Mouse (Mus musculus) adrenal gland, postnatal 25 days (tissue): Measurements from ENCODE around the gene Leprot. TPM values are rescaled to one million over a fixed set of nuclear protein-coding genes. Genes with fewer than 3 reads are reported as not detected.

ENCODE experiments used
- DNase-seq: peaks from one replicate; pipeline ENCODE4 v3.0.0; 2021; ENCODE audit warnings: mixed read lengths
- long read RNA-seq: library from polyadenylated mRNA; stranded (forward); transcript quantifications from one replicate; pipeline ENCODE4 v2.0.0, GENCODE M21; 2021
- total RNA-seq: library from RNA; stranded (reverse); gene quantifications from 2 replicates; pipeline ENCODE4 v1.2.3, GENCODE M21; 2021

Gene Leprot
- total RNA-seq: 57.8 and 81.7 TPM in 2 replicates
- long read RNA-seq, transcript Leprot-201 (4 exons, 1,898 nt): major isoform, 48 of 71 reads
- long read RNA-seq, partial matches to known transcripts: 20 of 71 reads
- long read RNA-seq, other reads (novel, unspliced or antisense): 3 of 71 reads

GRCm38 (mm10) chr4:101647196-101647905 is at the start of gene Leprot:
Leprot (plus strand) TSS chr4:101647718.
- DNase-seq: peak; percentile 97

GRCm38 (mm10) chr4:101601758-101602157 is 45.8 kb upstream of the Leprot start:
- no peak for DNase-seq

GRCm38 (mm10) chr4:101603635-101604034 is 43.9 kb upstream of the Leprot start:
- DNase-seq: no peak

GRCm38 (mm10) chr4:101616520-101616919 is 31.0 kb upstream of the Leprot start:
- no peak for DNase-seq

- DNase-seq: no peak
These were observed 29.8 kb upstream of the Leprot start for GRCm38 (mm10) chr4:101617742-101618141.

GRCm38 (mm10) chr4:101620206-101620605 is 27.3 kb upstream of the Leprot start:
- no peak for DNase-seq

- no peak for DNase-seq
These were observed 26.3 kb upstream of the Leprot start for GRCm38 (mm10) chr4:101621241-101621640.

GRCm38 (mm10) chr4:101625278-101625677 is 22.2 kb upstream of the Leprot start:
- DNase-seq: no peak

GRCm38 (mm10) chr4:101635596-101635995 is 11.9 kb upstream of the Leprot start:
- no peak for DNase-seq

- DNase-seq: no peak
These were observed 10.0 kb upstream of the Leprot start for GRCm38 (mm10) chr4:101637472-101637871.

- DNase-seq: no peak
These were observed 6.9 kb upstream of the Leprot start for GRCm38 (mm10) chr4:101640631-101641030.

- DNase-seq: no peak
These were observed 4.8 kb upstream of the Leprot start for GRCm38 (mm10) chr4:101642708-101643107.

- DNase-seq: no peak
These were observed 4.3 kb upstream of the Leprot start for GRCm38 (mm10) chr4:101643216-101643615.

GRCm38 (mm10) chr4:101646857-101647195 is 692 bp upstream of the Leprot start:
- DNase-seq: no peak

- no peak for DNase-seq
These were observed 591 bp downstream of the Leprot start for GRCm38 (mm10) chr4:101647976-101648642.

GRCm38 (mm10) chr4:101648745-101649144 is 1.2 kb downstream of the Leprot start:
- no peak for DNase-seq

GRCm38 (mm10) chr4:101650961-101651360 is 3.4 kb downstream of the Leprot start:
- DNase-seq: no peak

GRCm38 (mm10) chr4:101654256-101654655 is 6.7 kb downstream of the Leprot start:
- no peak for DNase-seq

- no peak for DNase-seq
These were observed 7.4 kb downstream of the Leprot start for GRCm38 (mm10) chr4:101654788-101655414.

GRCm38 (mm10) chr4:101655415-101655790 is 7.9 kb downstream of the Leprot start:
- DNase-seq: no peak

- DNase-seq: no peak
These were observed 8.5 kb downstream of the Leprot start for GRCm38 (mm10) chr4:101656056-101656455.

- no peak for DNase-seq
These were observed 9.5 kb downstream of the Leprot start for GRCm38 (mm10) chr4:101656956-101657570.
